In the genomic region with DNA sequence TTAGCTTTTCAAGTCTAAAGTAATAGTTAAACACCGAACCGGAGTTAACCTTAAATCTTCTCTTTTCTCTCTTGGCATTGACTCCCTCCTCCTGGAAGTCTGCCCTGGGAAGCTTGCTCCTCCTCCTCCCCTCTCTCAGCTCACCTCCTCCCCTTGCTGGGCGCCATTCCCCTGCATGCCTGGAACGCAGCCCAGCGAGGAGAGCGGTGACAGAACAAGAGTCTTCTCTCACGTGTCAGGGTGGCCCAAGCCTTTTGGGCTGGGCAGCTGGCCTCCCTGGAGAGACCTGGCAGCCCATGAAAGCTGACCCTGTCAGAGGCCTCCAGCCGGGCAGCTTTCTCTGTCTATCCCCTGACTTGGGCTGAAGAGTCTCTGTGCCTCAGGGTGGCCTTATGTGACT, we compare ENCODE assay signal across 7 mouse cellular contexts.
DNase-seq lines count a peak whose midpoint lies in the region; ATAC-seq and TF ChIP-seq lines count a peak whose summit lies in the region.

No protein-coding gene starts in this region.

- 21% methylated on average over 8 of the region's 8 CpGs for WGBS in hindbrain, embryonic 16.5 days
- 22% methylated on average over 8 of the region's 8 CpGs for WGBS in limb, embryonic 14.5 days

- no peak overlapping the region for H3K4me2 ChIP-seq in hindbrain, embryonic 16.5 days (ENCODE audit: low read length)
- peak overlapping the region; percentile 23; the same call in 1 of the 2 replicates for H3K4me2 ChIP-seq in limb, embryonic 14.5 days (replicated peaks; ENCODE audit: low read depth, low read length, severe bottlenecking)

- peak; percentile 99 for DNase-seq in adipocyte (ENCODE audit: low spot score)
- DNase-seq in adrenal gland, postnatal 36 days = peak; percentile 85 to 89
- DNase-seq in gastrocnemius, adult 8-10 months (ENCODE audit: low spot score in 2 of 2) = peak; percentile 32 to 66
- peak; percentile 79 for DNase-seq in limb, embryonic 14.5 days (ENCODE audit: low spot score)
- DNase-seq in ovary, postnatal 36 days (ENCODE audit: low spot score) = peak; percentile 79

- ATAC-seq in hindbrain, embryonic 16.5 days = peak; percentile 82
- no peak for ATAC-seq in limb, embryonic 14.5 days (ENCODE audit: low FRiP score, low read depth)
- no peak for ATAC-seq in megakaryocyte, adult 5-6 weeks (ENCODE audit: poor library complexity, severe bottlenecking)

- no peaks in the 10 kb centered on the region for H3K27me3 ChIP-seq in hindbrain, embryonic 16.5 days (replicated peaks; ENCODE audit: control insufficient read depth, insufficient read depth, low read length)
- H3K27me3 ChIP-seq in limb, embryonic 14.5 days (ENCODE audit: control insufficient read depth, insufficient read depth, low read length) = no peaks in the 10 kb centered on the region

- TF ChIP-seq POLR2A in limb, embryonic 14.5 days (IDR thresholded peaks at IDR 0.05; ENCODE audit: borderline replicate concordance, extremely low read depth, insufficient read depth, insufficient read length) = no peak

- no peak overlapping the region for H3K4me3 ChIP-seq in hindbrain, embryonic 16.5 days (ENCODE audit: low read length)
- no peak overlapping the region for H3K4me3 ChIP-seq in limb, embryonic 14.5 days (replicated peaks; ENCODE audit: low read length)

- no peaks in the 10 kb centered on the region for H3K36me3 ChIP-seq in hindbrain, embryonic 16.5 days (ENCODE audit: control insufficient read depth, insufficient read depth, low read length)
- no peaks in the 10 kb centered on the region for H3K36me3 ChIP-seq in limb, embryonic 14.5 days (ENCODE audit: control insufficient read depth, insufficient read depth, low read length)

- peaks cover 11% of the 10 kb centered on the region for H3K4me1 ChIP-seq in hindbrain, embryonic 16.5 days (ENCODE audit: control insufficient read depth, insufficient read depth, low read depth, low read length)
- H3K4me1 ChIP-seq in limb, embryonic 14.5 days (ENCODE audit: control insufficient read depth, insufficient read depth, low read length) = peaks cover 38% of the 10 kb centered on the region

- H3K27ac ChIP-seq in hindbrain, embryonic 16.5 days (ENCODE audit: low read depth, low read length) = no peak overlapping the region
- peak overlapping the region; percentile 61 for H3K27ac ChIP-seq in limb, embryonic 14.5 days (replicated peaks; ENCODE audit: low read depth, low read length)

- no peak overlapping the region for H3K9ac ChIP-seq in hindbrain, embryonic 16.5 days (ENCODE audit: low read depth, low read length)
- no peak overlapping the region for H3K9ac ChIP-seq in limb, embryonic 14.5 days (ENCODE audit: low read depth, low read length, severe bottlenecking)

- H3K9me3 ChIP-seq in hindbrain, embryonic 16.5 days (ENCODE audit: control insufficient read depth, low read length) = no peaks in the 10 kb centered on the region
- H3K9me3 ChIP-seq in limb, embryonic 14.5 days (ENCODE audit: control insufficient read depth, low read length) = no peaks in the 10 kb centered on the region

Comparison
In these comparisons a context has a peak if more than half of its experiments do, and no peak if none do; other contexts are left out.
1. DNase-seq: peak in every context shown above with its lines; median percentile 99 in adipocyte; 87 in adrenal gland, postnatal 36 days; 79 in limb, embryonic 14.5 days; 79 in ovary, postnatal 36 days; 49 in gastrocnemius, adult 8-10 months.